Mouse (Mus musculus) ES-CJ7 (cell line): ENCODE measurements at regions not wholly inside any gene's neighbourhood (a gene's known extent, or its start where the extent isn't known, plus 50 kb on each side); places are given as distances from the start of the nearest gene placed in this dataset.

Source experiments
- DNase-seq: peaks from one replicate; pipeline ENCODE4 v3.0.0; 2011; ENCODE audit warnings: low read depth, low spot score

DNA sequence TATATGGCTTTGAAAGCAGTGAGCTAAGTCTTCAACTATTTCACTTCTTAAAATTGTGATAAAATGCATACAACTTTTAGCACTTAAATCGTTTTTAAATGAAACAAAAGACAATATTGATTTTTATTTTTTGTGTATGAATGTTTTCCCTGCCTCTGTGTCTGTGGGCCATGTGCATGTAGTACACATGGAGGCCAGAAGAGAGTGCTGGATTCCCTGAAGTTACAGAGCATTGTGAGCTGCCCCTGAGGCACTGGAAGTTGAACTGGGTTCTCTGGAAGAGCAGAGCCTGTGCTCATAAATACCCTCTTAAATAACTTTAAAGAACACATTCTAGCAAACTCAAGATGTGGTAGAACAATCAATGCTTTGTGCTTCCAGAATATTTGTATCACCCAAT lies 61.8 kb upstream of the Gm6812 start:
- DNase-seq = no peak

- no peak for DNase-seq
Observed at GRCm38 (mm10) chrX:68953298-68953697, 60.4 kb upstream of the Gm6812 start.

GRCm38 (mm10) chrX:68950730-68951129 lies 57.9 kb upstream of the Gm6812 start:
- DNase-seq = peak; percentile 2

DNA sequence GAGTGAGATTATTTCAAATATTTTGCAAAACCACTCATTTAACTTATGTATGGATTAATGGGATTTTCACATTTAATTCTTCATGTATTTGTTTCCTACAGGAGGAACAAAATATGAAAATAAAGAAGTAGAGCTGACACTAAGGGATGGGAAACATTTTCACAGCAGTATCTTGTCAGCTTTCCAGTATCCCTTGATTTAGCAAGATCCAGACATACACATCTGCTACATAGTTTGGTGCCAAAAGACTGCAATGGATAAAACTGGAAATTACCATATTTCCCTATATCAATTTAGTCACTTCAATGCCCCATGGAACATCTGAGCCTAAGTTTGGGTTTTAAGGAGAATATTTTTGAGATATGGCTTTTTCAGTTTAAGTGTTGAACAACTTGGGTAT lies 52.9 kb upstream of the Gm6812 start:
- no peak for DNase-seq
